7 mouse cellular contexts compared by ENCODE assay signal in genomic region chr17:53480433-53480832, GRCm38 (mm10). TPM values are rescaled to one million over a fixed set of nuclear protein-coding genes. Genes with fewer than 3 reads are reported as not detected.
DNase-seq lines count a peak whose midpoint lies in the region; ATAC-seq and TF ChIP-seq lines count a peak whose summit lies in the region.

No protein-coding gene starts in this region.

- H3K9ac ChIP-seq in forebrain, embryonic 14.5 days (ENCODE audit: low read length), result peak overlapping the region; percentile 92
- peak overlapping the region; percentile 98 for H3K9ac ChIP-seq in limb, embryonic 15.5 days
- H3K9ac ChIP-seq in stomach, postnatal 0 days (ENCODE audit: low read length), result peak overlapping the region; percentile 99

- peak overlapping the region; percentile 61 for H3K4me3 ChIP-seq in testis, adult 2 months (ENCODE audit: control insufficient read depth, low read depth, low read length)
- H3K4me3 ChIP-seq in forebrain, embryonic 14.5 days (ENCODE audit: low read depth, low read length), result peak overlapping the region; percentile 93
- H3K4me3 ChIP-seq in limb, embryonic 15.5 days, result peak overlapping the region; percentile 97
- peak overlapping the region; percentile 97 for H3K4me3 ChIP-seq in stomach, postnatal 0 days (ENCODE audit: low read depth, low read length)

- TF ChIP-seq POLR2A in testis, adult 2 months (IDR thresholded peaks at IDR 0.05; ENCODE audit: control insufficient read depth, low read depth, low read length), result no peak

- no peak for TF ChIP-seq CTCF in testis, adult 2 months (IDR thresholded peaks at IDR 0.05; ENCODE audit: control insufficient read depth, insufficient read depth, insufficient replicate concordance, low read depth, low read length)
- TF ChIP-seq CTCF in stomach, postnatal 0 days (IDR thresholded peaks at IDR 0.05; ENCODE audit: low read depth), result no peak

- no peak for ATAC-seq in forebrain, embryonic 14.5 days
- ATAC-seq in limb, embryonic 15.5 days (ENCODE audit: insufficient number of reproducible peaks, low FRiP score, low TSS enrichment, low read depth), result no peak
- ATAC-seq in stomach, postnatal 0 days (ENCODE audit: low FRiP score, low TSS enrichment), result no peak
- ATAC-seq in frontal cortex, adult (ENCODE audit: low TSS enrichment), result no peak

- 62% methylated on average over 7 of the region's 7 CpGs for whole genome bisulfite sequencing in forebrain, embryonic 14.5 days
- 52% methylated on average over 7 of the region's 7 CpGs for WGBS in limb, embryonic 15.5 days
- WGBS in stomach, postnatal 0 days, result 39% methylated on average over 7 of the region's 7 CpGs

- no peak overlapping the region for H3K27ac ChIP-seq in testis, adult 2 months (ENCODE audit: control insufficient read depth, insufficient read depth, low read depth, low read length)
- no peak overlapping the region for H3K27ac ChIP-seq in forebrain, embryonic 14.5 days (ENCODE audit: low read depth, low read length)
- no peak overlapping the region for H3K27ac ChIP-seq in limb, embryonic 15.5 days
- no peak overlapping the region for H3K27ac ChIP-seq in stomach, postnatal 0 days (replicated peaks)

- TF ChIP-seq EP300 in stomach, postnatal 0 days (optimal IDR thresholded peaks at IDR 0.05), result no peak

- H3K9me3 ChIP-seq in forebrain, embryonic 14.5 days (replicated peaks; ENCODE audit: control insufficient read depth, low read length), result no peaks in the 10 kb centered on the region
- H3K9me3 ChIP-seq in limb, embryonic 15.5 days, result no peaks in the 10 kb centered on the region
- H3K9me3 ChIP-seq in stomach, postnatal 0 days (ENCODE audit: control insufficient read depth, low read length), result no peaks in the 10 kb centered on the region

- peaks cover 3% of the 10 kb centered on the region; the same call in 1 of the 2 replicates for H3K4me1 ChIP-seq in testis, adult 2 months (ENCODE audit: control insufficient read depth, insufficient read depth, low read length)
- H3K4me1 ChIP-seq in forebrain, embryonic 14.5 days (ENCODE audit: control insufficient read depth, insufficient read depth, low read length), result peaks cover 20% of the 10 kb centered on the region
- peaks cover 14% of the 10 kb centered on the region; the same call in 1 of the 2 replicates for H3K4me1 ChIP-seq in limb, embryonic 15.5 days
- H3K4me1 ChIP-seq in stomach, postnatal 0 days (replicated peaks; ENCODE audit: control insufficient read depth, insufficient read depth), result no peaks in the 10 kb centered on the region

- no peak for DNase-seq in testis, postnatal 10 days (ENCODE audit: low spot score)
- DNase-seq in forebrain, embryonic 14.5 days (ENCODE audit: low spot score), result no peak
- no peak for DNase-seq in stomach, postnatal 0 days (ENCODE audit: low spot score)
- DNase-seq in embryo, embryonic 11 days, result no peak

- no peaks in the 10 kb centered on the region for H3K36me3 ChIP-seq in testis, adult 2 months (ENCODE audit: control insufficient read depth, insufficient read depth, low read length)
- peaks cover 8% of the 10 kb centered on the region for H3K36me3 ChIP-seq in forebrain, embryonic 14.5 days (ENCODE audit: control insufficient read depth, insufficient read depth, low read length)
- 0 out of 2 replicates have a peak, but pooled peaks cover 2% of the 10 kb centered on the region for H3K36me3 ChIP-seq in limb, embryonic 15.5 days
- peaks cover 3% of the 10 kb centered on the region; the same call in 1 of the 2 replicates for H3K36me3 ChIP-seq in stomach, postnatal 0 days (ENCODE audit: control insufficient read depth, insufficient read depth, low read length)

- H3K27me3 ChIP-seq in testis, adult 2 months (ENCODE audit: control insufficient read depth, insufficient read depth, low read length), result no peaks in the 10 kb centered on the region
- H3K27me3 ChIP-seq in forebrain, embryonic 14.5 days (replicated peaks; ENCODE audit: control insufficient read depth, insufficient read depth, low read length), result no peaks in the 10 kb centered on the region
- H3K27me3 ChIP-seq in limb, embryonic 15.5 days, result no peaks in the 10 kb centered on the region
- no peaks in the 10 kb centered on the region for H3K27me3 ChIP-seq in stomach, postnatal 0 days (ENCODE audit: control insufficient read depth, insufficient read depth, low read length)

- peak overlapping the region; percentile 88 for H3K4me2 ChIP-seq in forebrain, embryonic 14.5 days (ENCODE audit: low read length)
- peak overlapping the region; percentile 63 for H3K4me2 ChIP-seq in limb, embryonic 15.5 days
- H3K4me2 ChIP-seq in stomach, postnatal 0 days (replicated peaks; ENCODE audit: low read depth), result peak overlapping the region; percentile 72

RNA-seq across cellular contexts. Expression of gene Rab5a, which starts 1.4 kb away (rescaled TPM):
- polyA plus RNA-seq in testis, adult 2 months (2012; rRNA removed), result 4.5 and 5.4 TPM in 2 replicates
- polyA plus RNA-seq in forebrain, embryonic 14.5 days (2014; fragmentation: Nextera tagmentation; extraction: Ambion mirVana), result 81.6 and 101 TPM in 2 replicates
- 87.3 and 91.6 TPM in 2 replicates for polyA plus RNA-seq in limb, embryonic 15.5 days (2015; fragmentation: Nextera tagmentation; extraction: Ambion mirVana)
- 108 and 109 TPM in 2 replicates for polyA plus RNA-seq in stomach, postnatal 0 days (2015; fragmentation: Nextera tagmentation; extraction: Ambion mirVana)

RNA-seq across cellular contexts. Expression of gene Efhb, which starts 17.3 kb away (rescaled TPM):
- 22.5 and 22.8 TPM in 2 replicates for polyA plus RNA-seq in testis, adult 2 months (2012; rRNA removed)
- polyA plus RNA-seq in forebrain, embryonic 14.5 days (2014; fragmentation: Nextera tagmentation; extraction: Ambion mirVana), result 0.66 and 1.1 TPM in 2 replicates
- 0.40 and 0.71 TPM in 2 replicates for polyA plus RNA-seq in limb, embryonic 15.5 days (2015; fragmentation: Nextera tagmentation; extraction: Ambion mirVana)
- polyA plus RNA-seq in stomach, postnatal 0 days (2015; fragmentation: Nextera tagmentation; extraction: Ambion mirVana), result 0.44 and 0.46 TPM in 2 replicates

RNA-seq across cellular contexts. Expression of gene Pp2d1, which starts 58.8 kb away (rescaled TPM):
- polyA plus RNA-seq in testis, adult 2 months (2012; rRNA removed), result 16.1 and 22.1 TPM in 2 replicates
- polyA plus RNA-seq in forebrain, embryonic 14.5 days (2014; fragmentation: Nextera tagmentation; extraction: Ambion mirVana), result 0.29 and 0.35 TPM in 2 replicates
- 0.19 and 0.20 TPM in 2 replicates for polyA plus RNA-seq in limb, embryonic 15.5 days (2015; fragmentation: Nextera tagmentation; extraction: Ambion mirVana)
- polyA plus RNA-seq in stomach, postnatal 0 days (2015; fragmentation: Nextera tagmentation; extraction: Ambion mirVana), result 0.12 and 0.22 TPM in 2 replicates

Comparison
In these comparisons a context has a peak if more than half of its experiments do, and no peak if none do; other contexts are left out.
1. RNA of gene Rab5a, which starts 1.4 kb away (polyA plus RNA-seq): 108 to 109 TPM in stomach, postnatal 0 days, 87.3 to 91.6 TPM in limb, embryonic 15.5 days and 81.6 to 101 TPM in forebrain, embryonic 14.5 days; 4.5 to 5.4 TPM in testis, adult 2 months; every median in the first group is over 10 times any median in the second.
2. RNA of gene Efhb, which starts 17.3 kb away (polyA plus RNA-seq): 22.5 to 22.8 TPM in testis, adult 2 months; 0.66 to 1.1 TPM in forebrain, embryonic 14.5 days, 0.44 to 0.46 TPM in stomach, postnatal 0 days and 0.40 to 0.71 TPM in limb, embryonic 15.5 days; every median in the first group is over 10 times any median in the second.
3. RNA of gene Pp2d1, which starts 58.8 kb away (polyA plus RNA-seq): 16.1 to 22.1 TPM in testis, adult 2 months; 0.29 to 0.35 TPM in forebrain, embryonic 14.5 days, 0.19 to 0.20 TPM in limb, embryonic 15.5 days and 0.12 to 0.22 TPM in stomach, postnatal 0 days; every median in the first group is over 10 times any median in the second.
4. Peak in every context shown above with its lines, with median percentiles within 50 percentile points of each other: H3K4me3 ChIP-seq, H3K4me2 ChIP-seq and H3K9ac ChIP-seq.